Mouse (Mus musculus) bone marrow, adult 2 months (tissue): ENCODE data around the gene Hoxc5.

Source experiments
- CTCF ChIP-seq: fragments of 200-500 bp; IDR thresholded peaks from 2 replicates; pipeline ENCODE4 v1.5.1; 2011; ENCODE audit warnings: low read length, control low read depth; ENCODE audit not compliant: control insufficient read depth, insufficient read depth
- POLR2A ChIP-seq: fragments of 200-500 bp; IDR thresholded peaks from 2 replicates; pipeline ENCODE4 v1.6.1; 2011; ENCODE audit warnings: low read depth, mild to moderate bottlenecking, control low read depth, low read length, borderline replicate concordance; ENCODE audit not compliant: control insufficient read depth

DNA sequence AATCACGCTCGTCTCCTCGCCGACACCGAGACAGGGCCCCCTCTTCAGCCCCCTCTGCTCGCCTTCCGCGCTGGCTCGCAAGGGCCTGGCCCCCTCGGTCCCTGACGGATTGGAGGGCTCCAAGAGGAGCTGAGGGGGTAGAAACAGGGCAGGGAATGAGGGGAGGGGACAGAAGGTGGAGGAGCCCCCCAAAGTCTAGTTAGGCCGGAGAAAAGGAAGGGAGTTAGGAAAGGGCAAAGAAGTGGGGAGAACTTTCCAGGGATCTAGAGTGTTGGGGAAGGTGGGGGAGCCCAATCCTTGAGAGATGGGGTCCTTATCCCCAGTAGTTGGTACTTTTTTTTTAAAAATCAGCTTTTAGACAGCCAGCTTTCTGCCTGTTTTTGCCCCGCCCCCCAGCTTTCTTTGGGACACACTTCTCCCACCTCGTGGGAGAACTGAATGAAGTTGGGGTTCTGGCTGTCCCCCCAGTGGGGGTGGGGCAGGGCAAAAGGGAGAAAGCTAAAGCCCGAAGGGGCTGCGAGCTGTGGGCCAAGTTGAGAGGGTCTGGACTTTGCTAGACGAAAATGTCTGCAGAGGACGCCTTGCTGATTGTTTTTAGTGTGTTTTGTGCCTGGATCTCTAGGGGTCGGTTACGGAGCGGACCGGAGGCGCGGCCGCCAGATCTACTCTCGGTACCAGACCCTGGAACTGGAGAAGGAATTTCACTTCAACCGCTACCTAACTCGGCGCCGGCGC, 43.0 kb downstream of the Hoxc5 start:
- TF ChIP-seq CTCF = no peak
- TF ChIP-seq POLR2A = no peak
